Mouse (Mus musculus): Measurements from ENCODE around the gene Smg6.

Smg6 gene

GRCm38 (mm10) chr11:74925577-74926387, at the start of gene Smg6, which contains the start of gene Srr:
Gene Smg6, plus strand, starts transcription at chr11:74925823.
Gene Srr, minus strand, starts transcription at chr11:74925948.
- DNase-seq: peak; percentile 92

- peak; percentile 46 for DNase-seq
Measured at GRCm38 (mm10) chr11:74876801-74877200, 48.8 kb upstream of the Smg6 start.

- no peak for DNase-seq
Measured at GRCm38 (mm10) chr11:74880999-74881398, 44.6 kb upstream of the Smg6 start.

- no peak for DNase-seq
Measured at GRCm38 (mm10) chr11:74881979-74882378, 43.6 kb upstream of the Smg6 start.

GRCm38 (mm10) chr11:74883098-74883497, 42.5 kb upstream of the Smg6 start:
- no peak for DNase-seq

GRCm38 (mm10) chr11:74894619-74895018, 31.0 kb upstream of the Smg6 start:
- peak; percentile 69 for DNase-seq

GRCm38 (mm10) chr11:74895980-74896900, 29.4 kb upstream of the Smg6 start:
- peak; percentile 67 for DNase-seq

GRCm38 (mm10) chr11:74896901-74897677, 28.5 kb upstream of the Smg6 start, which contains the start of gene Sgsm2:
Gene Sgsm2, minus strand, starts transcription at chr11:74897060.
- peak; percentile 76 for DNase-seq

GRCm38 (mm10) chr11:74897678-74898516, 27.7 kb upstream of the Smg6 start, which contains the start of gene Tsr1:
Gene Tsr1, plus strand, starts transcription at chr11:74898071.
- DNase-seq: peak; percentile 93

- no peak for DNase-seq
Measured at GRCm38 (mm10) chr11:74898517-74898827, 27.2 kb upstream of the Smg6 start.

- no peak for DNase-seq
Measured at GRCm38 (mm10) chr11:74901555-74901954, 24.1 kb upstream of the Smg6 start.

GRCm38 (mm10) chr11:74902416-74902815, 23.2 kb upstream of the Smg6 start:
- no peak for DNase-seq

- DNase-seq: no peak
Measured at GRCm38 (mm10) chr11:74907850-74908249, 17.8 kb upstream of the Smg6 start.

GRCm38 (mm10) chr11:74908618-74909399, 16.8 kb upstream of the Smg6 start:
- DNase-seq: peak; percentile 41

- DNase-seq: no peak
Measured at GRCm38 (mm10) chr11:74909978-74910377, 15.6 kb upstream of the Smg6 start.

- no peak for DNase-seq
Measured at GRCm38 (mm10) chr11:74912492-74912891, 13.1 kb upstream of the Smg6 start.

GRCm38 (mm10) chr11:74919249-74919648, 6.4 kb upstream of the Smg6 start:
- DNase-seq: no peak

GRCm38 (mm10) chr11:74924149-74924548, 1.5 kb upstream of the Smg6 start:
- DNase-seq: peak; percentile 89

GRCm38 (mm10) chr11:74926388-74927005, 874 bp downstream of the Smg6 start:
- DNase-seq: peak; percentile 94

- no peak for DNase-seq
Measured at GRCm38 (mm10) chr11:74927236-74927725, 1.7 kb downstream of the Smg6 start.

All from kidney, adult 9 months (tissue).